Mouse (Mus musculus): ENCODE measurements around the gene Polr1b.

GRCm38 (mm10) chr2:129090370-129090769 lies 10.4 kb upstream of the Polr1b start:
- TF ChIP-seq CTCF (IDR thresholded peaks at IDR 0.05; ENCODE audit: low read depth): no peak
- no peak for TF ChIP-seq EP300 (IDR thresholded peaks at IDR 0.05; ENCODE audit: low read depth)

Measured in liver, postnatal 0 days (tissue).